Mouse (Mus musculus) granulocyte monocyte progenitor cell, adult 5-6 weeks (primary cell): ENCODE data around the gene Zfp93. TPM values are rescaled to one million over a fixed set of nuclear protein-coding genes. Genes with fewer than 3 reads are reported as not detected.

Experiments
- ATAC-seq: replicated peaks from 2 replicates; pipeline ENCODE4 v1.8.0; 2016; ENCODE audit warnings: mild to moderate bottlenecking, moderate TSS enrichment, inconsistent platforms; ENCODE audit not compliant: poor library complexity, severe bottlenecking
- total RNA-seq, 2 experiments: library from RNA; stranded (forward) in 1 of 2; stranded (reverse) in 1 of 2; fragments of 200-712, 200-1000 nt in 1 of 2; fragments of >200 nt in 1 of 2; fragmentation: Nextera tagmentation in 1 of 2; gene quantifications; 2 replicates each; pipeline ENCODE4 v1.2.3; 2014 to 2017

Zfp93 gene
- total RNA-seq, 2 experiments from 2014 or later, result 1.1 to 3.9 TPM

DNA sequence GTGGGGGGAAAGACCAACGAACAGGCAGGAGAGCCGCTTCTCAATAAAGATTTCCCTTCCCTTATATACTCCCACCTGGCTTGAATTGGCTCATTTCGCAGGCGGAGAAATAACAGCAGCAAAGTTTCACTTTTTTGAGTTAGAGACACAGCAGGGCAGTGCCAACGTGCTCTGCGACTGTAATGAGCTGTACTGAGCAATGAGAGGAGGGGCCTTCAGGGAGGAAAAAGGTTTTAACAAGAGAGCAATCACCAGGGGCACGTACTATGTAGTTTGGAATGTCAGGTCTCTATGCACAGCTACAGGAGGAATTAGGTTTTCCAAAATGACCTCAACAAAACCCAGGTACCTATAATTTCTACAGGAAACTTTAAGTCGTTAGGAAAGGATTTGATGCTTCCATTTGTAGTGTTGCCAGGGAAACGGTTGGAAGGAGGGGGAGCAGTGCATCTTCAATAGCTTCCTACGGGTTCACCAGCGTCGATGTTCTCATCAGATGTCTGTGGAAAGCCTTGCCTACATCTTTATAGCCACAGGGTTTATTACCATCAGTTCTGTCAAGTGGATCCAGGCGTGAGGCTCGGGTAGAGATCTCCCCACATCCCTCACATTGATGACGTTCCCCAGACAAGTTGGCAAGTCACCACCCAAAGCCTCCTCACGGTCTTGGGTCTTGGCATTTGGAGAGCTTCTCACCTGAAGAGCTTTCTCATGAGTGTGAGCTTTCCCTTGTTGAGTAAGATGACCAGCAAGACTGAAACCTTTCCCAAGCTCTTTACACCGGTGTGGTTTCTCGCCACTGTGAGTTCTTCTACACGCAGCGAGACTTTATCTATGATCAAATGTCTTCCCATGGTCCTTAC lies 56.3 kb downstream of the Zfp93 start:
- no peak for ATAC-seq

Other genes starting within 250 kb of the Zfp93 start
- gene Vmn1r183, start 217.2 kb upstream of the Zfp93 start, total RNA-seq (2014; fragmentation: Nextera tagmentation), result not detected in 2 replicates
- gene Vmn1r183, start 217.2 kb upstream of the Zfp93 start, total RNA-seq (2017), result not detected in 2 replicates
- 16.5 and 20.9 TPM in 2 replicates for gene Zfp180, start 188.5 kb upstream of the Zfp93 start, total RNA-seq (2014; fragmentation: Nextera tagmentation)
- gene Zfp180, start 188.5 kb upstream of the Zfp93 start, total RNA-seq (2017), result 13.9 and 25.8 TPM in 2 replicates
- gene Zfp112, start 158.1 kb upstream of the Zfp93 start, total RNA-seq (2014; fragmentation: Nextera tagmentation), result 1.1 and 1.9 TPM in 2 replicates
- gene Zfp112, start 158.1 kb upstream of the Zfp93 start, total RNA-seq (2017), result 0.22 and 0.57 TPM in 2 replicates
- gene Zfp235, start 136.3 kb upstream of the Zfp93 start, total RNA-seq (2014; fragmentation: Nextera tagmentation), result 8.6 and 10.4 TPM in 2 replicates
- 8.9 and 9.6 TPM in 2 replicates for gene Zfp235, start 136.3 kb upstream of the Zfp93 start, total RNA-seq (2017)
- 0.62 and 2.0 TPM in 2 replicates for gene Zfp114, start 95.4 kb upstream of the Zfp93 start, total RNA-seq (2014; fragmentation: Nextera tagmentation)
- 2.4 and 3.5 TPM in 2 replicates for gene Zfp114, start 95.4 kb upstream of the Zfp93 start, total RNA-seq (2017)
- gene Zfp111, start 59.0 kb upstream of the Zfp93 start, total RNA-seq (2014; fragmentation: Nextera tagmentation), result 18.1 and 19.8 TPM in 2 replicates
- gene Zfp111, start 59.0 kb upstream of the Zfp93 start, total RNA-seq (2017), result 18.8 and 21.2 TPM in 2 replicates
- 3.3 and 7.0 TPM in 2 replicates for gene Zfp109, start 32.9 kb upstream of the Zfp93 start, total RNA-seq (2014; fragmentation: Nextera tagmentation)
- 8.7 and 9.0 TPM in 2 replicates for gene Zfp109, start 32.9 kb upstream of the Zfp93 start, total RNA-seq (2017)
- 1.5 and 3.1 TPM in 2 replicates for gene Zfp108, start 15.6 kb upstream of the Zfp93 start, total RNA-seq (2014; fragmentation: Nextera tagmentation)
- 2.6 and 3.3 TPM in 2 replicates for gene Zfp108, start 15.6 kb upstream of the Zfp93 start, total RNA-seq (2017)
- 16.5 and 16.8 TPM in 2 replicates for gene Zfp61, start 30.8 kb downstream of the Zfp93 start, total RNA-seq (2014; fragmentation: Nextera tagmentation)
- gene Zfp61, start 30.8 kb downstream of the Zfp93 start, total RNA-seq (2017), result 16.7 and 27.7 TPM in 2 replicates
- 5.8 and 6.0 TPM in 2 replicates for gene Zfp94, start 46.2 kb downstream of the Zfp93 start, total RNA-seq (2014; fragmentation: Nextera tagmentation)
- 2.0 and 3.4 TPM in 2 replicates for gene Zfp94, start 46.2 kb downstream of the Zfp93 start, total RNA-seq (2017)
- gene Tescl, start 63.5 kb downstream of the Zfp93 start, total RNA-seq (2014; fragmentation: Nextera tagmentation), result not detected in 2 replicates
- not detected in 2 replicates for gene Tescl, start 63.5 kb downstream of the Zfp93 start, total RNA-seq (2017)
- gene Lypd5, start 78.8 kb downstream of the Zfp93 start, total RNA-seq (2014; fragmentation: Nextera tagmentation), result not detected in 2 replicates
- not detected in 2 replicates for gene Lypd5, start 78.8 kb downstream of the Zfp93 start, total RNA-seq (2017)
- 24.2 and 31.4 TPM in 2 replicates for gene Kcnn4, start 99.8 kb downstream of the Zfp93 start, total RNA-seq (2014; fragmentation: Nextera tagmentation)
- gene Kcnn4, start 99.8 kb downstream of the Zfp93 start, total RNA-seq (2017), result 36.3 and 43.5 TPM in 2 replicates
- gene Smg9, start 129.2 kb downstream of the Zfp93 start, total RNA-seq (2014; fragmentation: Nextera tagmentation), result 21.6 and 29.5 TPM in 2 replicates
- 19.5 and 21.8 TPM in 2 replicates for gene Smg9, start 129.2 kb downstream of the Zfp93 start, total RNA-seq (2017)
- gene Irgc1, start 181.9 kb downstream of the Zfp93 start, total RNA-seq (2014; fragmentation: Nextera tagmentation), result not detected in 2 replicates
- gene Irgc1, start 181.9 kb downstream of the Zfp93 start, total RNA-seq (2017), result not detected in 2 replicates
- 19.0 and 20.5 TPM in 2 replicates for gene Plaur, start 192.1 kb downstream of the Zfp93 start, total RNA-seq (2014; fragmentation: Nextera tagmentation)
- 23.9 and 26.2 TPM in 2 replicates for gene Plaur, start 192.1 kb downstream of the Zfp93 start, total RNA-seq (2017)
- gene Cadm4, start 211.6 kb downstream of the Zfp93 start, total RNA-seq (2014; fragmentation: Nextera tagmentation), result not detected in 2 replicates
- gene Cadm4, start 211.6 kb downstream of the Zfp93 start, total RNA-seq (2017), result not detected in 2 replicates
- gene Zfp428, start 236.6 kb downstream of the Zfp93 start, total RNA-seq (2014; fragmentation: Nextera tagmentation), result 1.5 and 4.0 TPM in 2 replicates
- gene Zfp428, start 236.6 kb downstream of the Zfp93 start, total RNA-seq (2017), result 2.2 and 2.7 TPM in 2 replicates
- gene AC161166.1, start 242.0 kb downstream of the Zfp93 start, total RNA-seq (2014; fragmentation: Nextera tagmentation), result not detected in 2 replicates
- not detected in 2 replicates for gene AC161166.1, start 242.0 kb downstream of the Zfp93 start, total RNA-seq (2017)